Mouse (Mus musculus) CH12.LX (cell line): Measurements from ENCODE around the gene Myo1c.

Experiments
- CTCF ChIP-seq, 2 experiments: IDR thresholded peaks in 1 of 2; conservative IDR thresholded peaks in 1 of 2; 2 replicates each; pipeline ENCODE4 v1.5.1; 2011 to 2012; ENCODE audit warnings: low read depth in 2 of 2, low read length in 2 of 2, improper control_type of control experiment in 1 of 2, inconsistent platforms in 1 of 2, mild to moderate bottlenecking in 1 of 2, moderate library complexity in 1 of 2
- MXI1 ChIP-seq: IDR thresholded peaks from 2 replicates; pipeline ENCODE4 v1.6.1; 2011; ENCODE audit warnings: mild to moderate bottlenecking, low read depth, low read length, improper control_type of control experiment
- PAX5 ChIP-seq: IDR thresholded peaks from 2 replicates; pipeline ENCODE4 v1.6.1; 2012; ENCODE audit warnings: low read length, inconsistent platforms, mixed read lengths
- POLR2A ChIP-seq: IDR thresholded peaks from 2 replicates; pipeline ENCODE4 v1.6.1; 2011; ENCODE audit warnings: low read depth, mild to moderate bottlenecking, improper control_type of control experiment, low read length
- POLR2AphosphoS2 ChIP-seq: IDR thresholded peaks from 2 replicates; pipeline ENCODE4 v1.6.1; 2011; ENCODE audit warnings: low read depth, low read length, improper control_type of control experiment
- USF1 ChIP-seq: IDR thresholded peaks from 2 replicates; pipeline ENCODE4 v1.6.1; 2014; ENCODE audit warnings: low read depth, mild to moderate bottlenecking, inconsistent platforms, low read length, improper control_type of control experiment

DNA sequence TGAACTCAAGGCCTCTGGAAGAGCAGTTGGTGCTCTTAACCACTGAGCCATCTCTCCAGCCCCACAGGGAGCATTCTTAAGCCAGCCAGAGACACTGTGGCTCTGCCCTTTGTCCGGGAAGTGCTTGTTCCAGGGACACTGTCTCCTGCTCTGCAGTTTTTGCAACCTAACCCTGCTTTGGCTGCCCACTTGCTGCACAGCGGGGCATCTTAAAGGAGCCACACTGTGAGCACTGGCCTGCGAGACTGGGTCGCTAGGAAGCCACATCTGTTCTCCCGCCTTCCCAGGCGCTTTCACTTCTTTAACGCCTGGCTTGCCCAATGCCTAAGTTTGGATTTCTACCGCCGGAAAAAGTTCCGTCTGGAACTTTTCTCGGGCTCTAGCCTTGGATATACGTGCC, 65.3 kb downstream of the Myo1c start:
- TF ChIP-seq POLR2A (no peak), MXI1 (no peak), USF1 (no peak), POLR2AphosphoS2 (no peak), PAX5 (no peak), CTCF (conservative IDR thresholded peaks at IDR 0.05 in 1 of 2, IDR thresholded peaks at IDR 0.05 in 1 of 2; ENCODE audit: low read depth in 2 of 2, low read length in 2 of 2) (no peak)
